Mouse (Mus musculus): ENCODE data around the gene Cnep1r1.

The Cnep1r1 gene

GRCm38 (mm10) chr8:88118456-88119036 lies at the start of gene Cnep1r1:
TSS of gene Cnep1r1 (plus strand) at chr8:88118769.
- DNase-seq (ENCODE audit: low spot score): peak; percentile 94

DNA sequence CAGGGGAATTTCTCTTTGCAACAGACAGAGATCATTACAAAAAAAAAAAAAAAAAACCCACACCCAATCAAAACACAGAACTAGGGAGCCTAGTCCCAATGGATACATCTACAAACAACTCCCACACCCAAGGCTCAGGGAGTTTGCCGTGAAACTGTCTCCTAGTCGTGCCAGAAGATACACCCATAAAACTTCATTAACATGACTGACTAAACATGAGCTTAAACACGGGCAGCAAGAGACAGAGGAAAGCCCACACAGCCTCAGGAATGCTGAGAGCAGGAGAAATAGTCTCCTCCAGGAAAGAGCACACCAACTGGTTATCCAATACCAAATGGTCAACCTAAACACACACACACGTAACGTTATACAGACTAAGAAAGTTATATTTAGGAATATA lies 36.4 kb upstream of the Cnep1r1 start:
- DNase-seq (ENCODE audit: low spot score): no peak

DNA sequence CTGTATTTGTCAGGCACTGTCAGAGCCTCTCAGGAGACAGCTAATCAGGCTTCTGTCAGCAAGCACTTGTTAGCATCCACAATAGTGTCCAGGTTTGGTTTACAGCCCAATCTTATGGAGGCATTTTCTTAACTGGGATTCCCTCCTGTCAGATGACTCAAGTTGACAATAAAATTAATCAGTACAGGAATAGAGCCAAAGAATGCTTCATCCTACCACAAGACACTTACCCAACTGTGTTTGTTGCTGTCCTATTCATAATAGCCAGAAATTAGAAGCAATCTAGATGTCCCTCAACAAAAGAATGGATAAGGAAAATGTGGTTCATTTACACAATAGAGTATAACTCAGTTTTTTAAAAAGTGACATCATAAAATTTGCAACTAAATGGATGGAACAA lies 30.6 kb upstream of the Cnep1r1 start:
- DNase-seq (ENCODE audit: low spot score): no peak

GRCm38 (mm10) chr8:88091661-88092060 lies 26.9 kb upstream of the Cnep1r1 start:
- no peak for DNase-seq (ENCODE audit: low spot score)

- no peak for DNase-seq (ENCODE audit: low spot score)
Observed at GRCm38 (mm10) chr8:88093367-88093766, 25.2 kb upstream of the Cnep1r1 start.

DNA sequence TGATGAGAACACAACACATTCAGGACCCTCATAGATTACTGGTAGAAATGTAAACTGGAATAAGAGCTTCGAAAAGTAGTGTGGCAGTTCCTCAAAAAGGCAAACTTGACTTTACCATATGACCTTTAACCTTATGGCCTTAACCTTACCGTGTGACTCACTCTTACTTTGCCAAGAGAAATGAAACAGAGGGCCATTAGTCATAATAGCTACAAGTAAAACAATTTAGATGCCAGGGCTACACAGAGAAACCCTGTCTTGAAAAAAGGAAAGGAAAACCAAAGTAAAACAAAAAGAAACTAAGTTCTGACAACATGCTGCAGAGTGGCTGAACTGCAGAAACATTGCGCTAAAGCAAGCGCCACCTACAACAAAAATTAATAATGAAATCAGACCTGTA lies 19.7 kb upstream of the Cnep1r1 start:
- DNase-seq (ENCODE audit: low spot score): no peak

DNA sequence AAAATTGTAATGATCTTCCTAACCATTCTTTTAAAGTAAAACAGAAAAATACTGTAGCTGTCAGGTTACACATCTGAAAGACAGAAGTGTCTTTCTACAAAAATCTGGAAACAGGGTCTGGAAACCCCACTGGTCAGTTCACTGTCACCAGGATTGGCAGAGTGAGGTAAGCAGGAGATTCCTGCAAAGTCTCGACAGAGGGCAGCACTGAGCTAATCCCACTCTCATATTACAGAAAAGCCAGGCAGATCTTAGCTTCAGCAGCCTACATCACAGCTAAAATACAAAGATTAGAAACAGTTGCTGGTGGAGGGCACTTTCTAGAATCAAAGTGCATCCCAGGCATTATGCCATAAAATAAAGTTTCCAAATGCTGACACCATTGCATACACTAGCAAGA lies 19.0 kb upstream of the Cnep1r1 start:
- DNase-seq (ENCODE audit: low spot score): no peak

DNA sequence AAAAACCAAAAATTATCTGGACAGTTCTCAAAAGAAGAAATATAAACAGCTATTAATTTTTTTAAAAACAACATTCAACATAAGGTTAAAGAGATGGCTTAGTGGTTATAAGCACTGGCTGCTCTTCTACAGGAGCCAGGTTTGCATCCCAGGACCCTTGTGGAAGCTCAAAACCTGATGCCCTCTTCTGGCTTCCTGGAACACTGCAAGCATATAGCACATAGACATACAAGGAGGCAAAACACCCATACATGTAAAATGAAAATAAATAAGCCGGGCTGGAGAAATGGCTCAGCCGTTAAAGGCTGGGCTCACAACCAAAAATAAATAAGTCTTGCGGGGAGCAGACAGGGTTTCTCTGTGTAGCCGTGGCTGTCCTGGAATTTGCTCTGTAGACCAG lies 9.3 kb upstream of the Cnep1r1 start:
- no peak for DNase-seq (ENCODE audit: low spot score)

GRCm38 (mm10) chr8:88119076-88119475 lies 507 bp downstream of the Cnep1r1 start:
- peak; percentile 29 for DNase-seq (ENCODE audit: low spot score)

GRCm38 (mm10) chr8:88124850-88125249 lies 6.3 kb downstream of the Cnep1r1 start:
- no peak for DNase-seq (ENCODE audit: low spot score)

DNA sequence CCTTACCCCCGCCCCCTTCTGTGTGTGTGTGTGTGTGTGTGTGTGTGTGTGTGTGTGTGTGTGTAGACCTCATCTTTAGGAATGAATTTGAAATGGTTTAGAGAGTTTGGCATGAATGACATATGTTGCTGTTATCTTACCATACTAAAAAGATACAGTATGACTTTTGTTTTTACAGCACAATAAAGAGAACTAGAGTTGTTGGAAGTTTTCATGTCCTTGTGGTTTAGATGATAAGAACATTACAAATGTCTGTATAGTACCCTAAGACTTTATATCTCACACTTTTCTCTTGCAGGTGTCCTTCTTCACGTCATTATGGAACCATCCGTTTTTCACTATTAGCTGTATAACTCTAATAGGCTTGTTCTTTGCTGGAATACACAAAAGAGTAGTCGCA lies 10.8 kb downstream of the Cnep1r1 start:
- no peak for DNase-seq (ENCODE audit: low spot score)

DNA sequence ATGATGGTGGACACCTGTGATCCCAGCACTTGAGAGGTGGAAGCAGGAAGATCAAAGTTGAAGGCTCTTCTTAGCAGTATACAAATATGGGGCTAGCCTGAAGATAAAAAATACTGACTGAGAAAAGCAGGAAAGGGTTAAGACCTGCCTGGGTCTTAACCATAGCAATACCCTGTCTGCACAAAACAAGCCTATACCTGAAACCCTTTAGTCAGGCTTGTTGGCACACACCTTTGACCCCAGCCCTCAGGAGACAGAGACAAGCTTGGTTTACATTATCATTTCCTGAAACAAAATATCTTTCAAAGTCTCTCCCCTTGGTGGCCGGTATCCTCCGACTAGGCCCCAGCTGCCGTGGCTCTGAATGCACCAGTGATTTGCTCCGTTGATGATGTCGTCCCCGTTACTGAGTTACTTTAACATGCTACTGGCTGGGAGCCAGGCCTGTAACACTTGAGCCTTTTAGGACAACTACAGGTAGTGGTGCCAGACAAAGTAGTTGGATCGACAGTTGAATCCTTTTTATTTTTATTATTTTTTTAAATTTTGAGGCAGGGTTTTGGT lies 12.3 kb downstream of the Cnep1r1 start:
- DNase-seq (ENCODE audit: low spot score): no peak

- peak; percentile 96 for DNase-seq (ENCODE audit: low spot score)
Observed at GRCm38 (mm10) chr8:88137748-88138484, 19.3 kb downstream of the Cnep1r1 start, which contains the start of gene Heatr3. TSS of gene Heatr3 (plus strand) at chr8:88137855.

DNA sequence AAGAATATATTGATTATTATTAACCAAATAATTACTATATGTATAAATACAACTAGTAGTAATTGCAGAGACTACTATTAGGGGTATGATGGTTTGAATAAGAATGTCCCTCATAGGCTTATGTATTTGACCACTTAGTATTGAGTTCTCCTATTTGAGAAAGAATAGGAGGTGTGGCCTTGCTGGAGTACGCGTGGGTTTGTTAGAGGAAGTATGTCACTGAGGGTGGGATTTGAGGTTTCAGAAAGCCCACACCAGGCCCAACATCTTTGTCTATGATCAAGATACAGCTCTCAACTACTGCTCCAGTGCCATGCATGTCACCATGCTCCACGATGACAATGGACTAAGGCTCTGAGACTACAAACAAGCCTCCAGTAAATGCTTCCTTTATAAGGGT lies 20.7 kb downstream of the Cnep1r1 start:
- DNase-seq (ENCODE audit: low spot score): no peak

DNA sequence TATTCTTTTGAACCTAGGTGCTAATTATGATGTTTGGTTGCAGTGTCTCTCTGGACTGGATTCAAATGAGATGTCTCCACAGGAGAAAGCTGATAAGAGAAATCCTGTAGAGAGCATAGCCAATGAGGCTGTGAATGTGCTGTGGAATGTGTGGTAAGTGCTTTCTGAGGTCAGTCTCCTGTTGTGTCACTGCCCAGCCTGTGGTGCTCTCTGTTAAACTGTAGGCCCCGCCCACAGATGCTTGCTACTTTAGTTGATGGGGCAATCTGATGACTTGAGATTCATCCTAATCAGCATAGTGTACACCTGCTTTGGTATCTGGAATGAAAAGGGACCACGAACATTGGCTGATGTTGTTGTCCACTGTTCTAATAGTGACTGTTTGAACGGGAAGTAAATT lies 23.1 kb downstream of the Cnep1r1 start:
- no peak for DNase-seq (ENCODE audit: low spot score)

DNA sequence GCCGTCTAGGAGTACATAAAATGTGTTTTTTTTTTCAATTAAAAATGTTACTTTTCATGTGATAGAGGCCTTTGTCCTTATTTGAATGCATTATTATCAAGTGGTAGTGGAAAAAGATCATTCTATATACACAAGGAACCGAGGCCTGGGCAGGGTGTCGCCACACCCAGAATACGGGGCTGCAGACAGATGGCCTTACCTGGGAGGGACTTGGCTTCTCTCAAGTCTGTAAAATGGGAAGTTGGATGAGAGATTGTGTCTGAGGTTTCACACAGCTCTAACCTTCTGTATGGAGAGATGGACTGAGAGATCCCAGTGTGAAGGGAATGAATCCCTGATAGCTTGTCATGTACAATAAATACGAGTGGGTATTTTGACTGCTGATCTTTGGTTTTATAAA lies 25.5 kb downstream of the Cnep1r1 start:
- no peak for DNase-seq (ENCODE audit: low spot score)

DNA sequence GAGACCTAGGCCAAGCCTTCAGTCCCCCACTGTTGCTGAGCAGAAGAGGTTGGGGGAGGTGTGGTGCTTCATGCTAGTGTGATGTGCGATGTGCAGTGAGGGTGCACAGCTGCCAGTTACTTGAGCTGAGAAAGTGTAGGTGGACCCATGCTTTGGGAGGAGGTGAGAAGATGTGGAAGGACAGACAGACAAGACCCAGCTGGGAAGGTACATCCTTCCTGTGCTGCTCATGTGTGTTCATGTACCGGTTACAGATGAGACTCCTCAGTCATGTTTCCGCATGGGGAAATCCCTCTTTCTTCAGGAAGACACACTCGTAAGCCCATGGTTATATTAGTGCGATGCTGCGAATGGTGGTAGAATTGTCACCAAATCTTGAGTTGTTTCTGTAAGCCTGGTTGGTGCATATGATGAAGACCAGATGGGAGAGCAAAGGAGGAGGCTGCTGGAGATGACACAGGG lies 32.4 kb downstream of the Cnep1r1 start:
- no peak for DNase-seq (ENCODE audit: low spot score)

DNA sequence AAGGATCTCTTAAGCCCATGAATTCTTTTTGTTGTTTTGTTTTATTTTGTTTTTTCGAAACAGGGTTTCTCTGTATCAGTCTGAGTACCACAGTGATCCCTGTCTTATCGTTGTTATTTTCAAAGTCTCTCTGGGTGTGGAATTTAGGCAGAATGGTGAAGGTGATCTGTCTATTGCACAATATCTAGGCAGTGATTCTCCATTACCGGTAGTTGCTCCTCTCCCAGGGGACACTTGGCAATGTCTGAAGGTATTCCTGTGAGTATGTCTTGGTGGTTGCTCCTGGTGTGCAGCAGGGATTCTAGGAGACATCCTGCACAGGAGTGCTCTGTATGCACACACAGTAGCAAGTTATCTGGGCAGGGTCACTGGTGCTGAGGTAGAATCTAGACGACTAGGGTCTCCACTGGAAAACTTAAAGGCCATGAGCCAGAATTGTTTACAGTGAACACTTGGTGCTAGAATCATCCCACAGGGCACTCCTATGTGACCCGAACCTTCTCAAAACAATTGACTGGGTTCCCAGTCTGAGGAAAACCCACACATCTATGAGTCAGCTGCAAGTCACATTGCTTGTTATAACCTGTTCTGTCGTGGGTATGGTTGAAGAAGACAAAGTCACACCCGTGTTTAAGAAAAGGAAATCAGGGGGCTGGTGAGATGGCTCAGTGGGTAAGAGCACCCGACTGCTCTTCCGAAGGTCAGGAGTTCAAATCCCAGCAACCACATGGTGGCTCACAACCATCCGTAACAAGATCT lies 41.8 kb downstream of the Cnep1r1 start:
- no peak for DNase-seq (ENCODE audit: low spot score)

DNA sequence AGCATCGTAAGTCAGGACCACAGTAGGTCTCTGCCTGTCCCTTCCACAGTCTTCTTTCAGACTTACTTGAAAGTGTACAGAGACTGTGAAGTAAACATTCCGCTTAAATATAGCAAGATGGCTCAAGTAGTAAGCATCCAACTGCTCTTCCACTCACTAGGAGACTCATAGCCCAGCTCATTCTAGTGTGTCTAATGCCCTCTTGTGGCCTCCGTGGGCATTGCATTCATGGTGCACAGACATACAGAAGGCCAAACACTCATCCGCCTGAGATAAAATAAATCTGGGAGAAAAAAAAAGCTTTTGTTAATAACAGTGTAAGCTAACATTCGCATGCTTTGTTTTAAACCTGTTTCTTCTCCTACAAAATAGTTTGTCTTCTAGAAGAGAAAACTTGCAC lies 42.9 kb downstream of the Cnep1r1 start:
- peak; percentile 30 for DNase-seq (ENCODE audit: low spot score)

- no peak for DNase-seq (ENCODE audit: low spot score)
Observed at GRCm38 (mm10) chr8:88175264-88175663, 56.7 kb downstream of the Cnep1r1 start.

DNA sequence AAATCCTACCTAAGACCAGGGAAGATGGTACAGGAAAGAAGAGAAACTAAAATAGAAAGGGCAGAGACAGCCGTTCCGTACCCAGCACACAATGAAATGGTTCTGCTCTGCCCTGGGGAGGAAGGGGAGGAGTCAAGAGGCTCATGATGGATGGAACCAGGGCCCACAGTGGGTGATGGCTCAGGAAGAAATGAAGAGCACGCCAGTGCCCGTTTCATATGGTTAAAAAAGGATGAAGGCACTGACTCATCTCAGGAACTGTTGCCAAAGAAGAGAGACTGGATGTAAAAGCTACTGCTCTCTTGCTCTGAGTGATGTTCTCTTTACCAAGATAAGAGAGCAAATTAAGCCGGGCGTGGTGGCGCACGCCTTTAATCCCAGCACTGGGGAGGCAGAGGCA lies 58.7 kb downstream of the Cnep1r1 start:
- no peak for DNase-seq (ENCODE audit: low spot score)

DNA sequence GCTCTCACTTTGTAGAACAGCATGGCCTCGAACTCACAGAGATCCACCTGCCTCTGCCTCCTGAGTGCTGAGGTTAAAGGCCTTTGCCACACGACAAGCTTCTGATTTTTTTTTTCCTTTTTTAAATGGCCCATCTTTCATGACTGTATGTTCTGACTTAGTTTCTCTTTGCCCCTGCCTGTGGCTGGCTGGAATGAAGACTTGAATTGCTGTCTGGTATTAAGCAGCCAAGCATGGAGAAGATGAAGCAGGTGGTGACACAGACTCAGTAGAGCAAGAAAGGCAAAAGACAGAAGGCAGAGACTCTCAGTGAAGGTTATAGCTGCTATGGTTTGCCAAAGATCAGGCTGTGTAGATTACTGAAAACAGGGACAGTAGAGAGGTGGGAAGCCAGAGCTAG lies 64.6 kb downstream of the Cnep1r1 start:
- DNase-seq (ENCODE audit: low spot score): no peak

All from testis, postnatal 14 days (tissue).